Mouse (Mus musculus): ENCODE results near the gene Mei4.

GRCm38 (mm10) chr9:82044517-82044916 is 181.0 kb downstream of the Mei4 start:
- TF ChIP-seq ZC3H11A (IDR thresholded peaks at IDR 0.05; ENCODE audit: borderline replicate concordance, low read depth, low read length) (no peak), MAFK (IDR thresholded peaks at IDR 0.05; ENCODE audit: insufficient read depth, low read depth, low read length) (no peak), ZNF384 (IDR thresholded peaks at IDR 0.05; ENCODE audit: low read depth, low read length) (no peak), HCFC1 (IDR thresholded peaks at IDR 0.05; ENCODE audit: borderline replicate concordance, insufficient read depth, low read length) (no peak), CHD2 (IDR thresholded peaks at IDR 0.05; ENCODE audit: low read depth, low read length) (no peak)
